Mouse (Mus musculus) frontal cortex, adult (tissue): ENCODE measurements at regions not wholly inside any gene's neighbourhood (a gene's known extent, or its start where the extent isn't known, plus 50 kb on each side); places are given as distances from the start of the nearest gene placed in this dataset.

Source experiments
- ATAC-seq: cut with Nextera tagmentation; 2 replicates; pipeline ENCODE4 v1.9.2; 2017; ENCODE audit warnings: mild to moderate bottlenecking, moderate library complexity, mixed read lengths; ENCODE audit not compliant: low TSS enrichment

- ATAC-seq: no peak
Measured at GRCm38 (mm10) chr8:126854121-126855055, 91.3 kb downstream of the Tomm20 start.

- no peak for ATAC-seq
Measured at GRCm38 (mm10) chr8:126852663-126853390, 92.8 kb downstream of the Tomm20 start.

- ATAC-seq: no peak
Measured at GRCm38 (mm10) chr8:126852184-126852583, 93.5 kb downstream of the Tomm20 start.

- no peak for ATAC-seq
Measured at GRCm38 (mm10) chr8:126851780-126852179, 93.9 kb downstream of the Tomm20 start.

GRCm38 (mm10) chr8:126850189-126850535 is 95.5 kb downstream of the Tomm20 start:
- no peak for ATAC-seq

GRCm38 (mm10) chr8:126849411-126850188 is 96.0 kb downstream of the Tomm20 start:
- ATAC-seq: peak; percentile 41; the same call in 1 of the 2 replicates

- ATAC-seq: no peak
Measured at GRCm38 (mm10) chr8:126848369-126849105, 97.1 kb downstream of the Tomm20 start.

GRCm38 (mm10) chr8:126847664-126848353 is 97.8 kb downstream of the Tomm20 start:
- no peak for ATAC-seq

GRCm38 (mm10) chr8:126846188-126846565 is 99.5 kb downstream of the Tomm20 start:
- ATAC-seq: no peak

- no peak for ATAC-seq
Measured at GRCm38 (mm10) chr8:126845530-126846187, 100.0 kb downstream of the Tomm20 start.

- ATAC-seq: no peak
Measured at GRCm38 (mm10) chr8:126844627-126845026, 101.0 kb downstream of the Tomm20 start.

- ATAC-seq: no peak
Measured at GRCm38 (mm10) chr8:126841187-126841586, 104.5 kb downstream of the Tomm20 start.

GRCm38 (mm10) chr8:126839712-126840355 is 105.8 kb downstream of the Tomm20 start:
- peak; percentile 92 for ATAC-seq

GRCm38 (mm10) chr8:126839039-126839711 is 106.5 kb downstream of the Tomm20 start:
- ATAC-seq: peak; percentile 64

GRCm38 (mm10) chr8:126838228-126838627 is 107.4 kb downstream of the Tomm20 start:
- ATAC-seq: no peak

GRCm38 (mm10) chr8:126837318-126838025 is 108.2 kb downstream of the Tomm20 start:
- ATAC-seq: no peak

GRCm38 (mm10) chr8:126835554-126835953 is 110.1 kb downstream of the Tomm20 start:
- no peak for ATAC-seq
